Mouse (Mus musculus) urinary bladder, adult 2 months (tissue): Measurements from ENCODE around the gene Nr1i3. TPM values are rescaled to one million over a fixed set of nuclear protein-coding genes. Genes with fewer than 3 reads are reported as not detected.

Experiments
- DNase-seq: peaks from one replicate; pipeline ENCODE4 v3.0.0; 2022; ENCODE audit warnings: low spot score
- polyA plus RNA-seq: library from polyadenylated mRNA; depleted of rRNA; stranded (reverse); fragments of >200 nt; gene quantifications from 2 replicates; pipeline ENCODE4 v1.2.3, GENCODE M21; 2012; rRNA removed

The Nr1i3 gene
- polyA plus RNA-seq: 0.04 TPM in 1 of 2 replicates, not detected in the other

DNA sequence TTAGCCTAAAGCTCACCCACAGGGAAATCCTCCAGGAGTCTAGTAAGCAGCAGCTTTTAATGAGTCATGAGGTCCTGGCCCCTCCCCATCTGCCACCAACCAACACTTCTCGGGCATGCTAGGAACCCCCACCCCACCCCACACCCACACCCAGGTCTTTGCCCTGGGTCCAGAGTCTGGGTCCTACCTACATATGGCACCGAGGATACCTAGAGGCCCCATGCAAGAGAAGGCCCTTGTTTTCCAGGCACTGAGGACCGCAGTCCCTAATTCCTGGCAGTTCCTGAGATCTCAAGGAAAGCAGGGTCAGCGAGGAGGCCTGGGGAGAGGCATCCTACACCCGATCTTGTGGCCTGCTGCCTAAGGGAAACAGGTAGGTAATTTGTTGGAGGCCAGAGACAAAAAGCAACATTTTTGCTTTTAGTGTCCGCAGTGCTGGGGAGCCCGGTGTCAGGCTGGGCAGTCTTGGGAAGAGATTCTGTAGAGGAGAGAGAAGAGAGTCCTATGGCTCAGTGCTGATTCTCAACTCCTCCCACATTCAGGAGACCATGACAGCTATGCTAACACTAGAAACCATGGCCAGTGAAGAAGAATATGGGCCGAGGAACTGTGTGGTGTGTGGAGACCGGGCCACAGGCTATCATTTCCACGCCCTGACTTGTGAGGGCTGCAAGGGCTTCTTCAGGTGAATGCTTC is at the start of gene Nr1i3:
Gene Nr1i3, plus strand, starts transcription at position 170 of the 696 bp plus-strand sequence.
- no peak for DNase-seq

DNA sequence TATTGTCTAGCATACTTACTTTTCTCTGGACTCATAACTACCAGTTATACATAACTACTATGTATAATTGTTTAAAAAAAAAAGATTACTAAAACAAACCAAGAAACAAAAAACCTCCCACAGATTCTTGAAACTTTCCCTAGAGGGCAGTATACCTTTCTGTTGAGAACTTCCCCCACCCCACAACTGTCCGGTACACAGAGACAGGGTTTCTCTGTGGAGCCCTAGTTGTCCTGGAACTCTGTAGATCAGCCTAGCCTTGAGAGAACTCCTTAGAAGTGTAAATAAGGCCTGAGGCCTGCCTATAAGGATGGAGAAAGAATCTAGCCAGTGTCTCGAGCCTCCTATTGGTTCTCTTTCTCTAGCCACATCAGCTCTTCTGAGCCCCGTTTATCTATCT is 49.5 kb upstream of the Nr1i3 start:
- no peak for DNase-seq

DNA sequence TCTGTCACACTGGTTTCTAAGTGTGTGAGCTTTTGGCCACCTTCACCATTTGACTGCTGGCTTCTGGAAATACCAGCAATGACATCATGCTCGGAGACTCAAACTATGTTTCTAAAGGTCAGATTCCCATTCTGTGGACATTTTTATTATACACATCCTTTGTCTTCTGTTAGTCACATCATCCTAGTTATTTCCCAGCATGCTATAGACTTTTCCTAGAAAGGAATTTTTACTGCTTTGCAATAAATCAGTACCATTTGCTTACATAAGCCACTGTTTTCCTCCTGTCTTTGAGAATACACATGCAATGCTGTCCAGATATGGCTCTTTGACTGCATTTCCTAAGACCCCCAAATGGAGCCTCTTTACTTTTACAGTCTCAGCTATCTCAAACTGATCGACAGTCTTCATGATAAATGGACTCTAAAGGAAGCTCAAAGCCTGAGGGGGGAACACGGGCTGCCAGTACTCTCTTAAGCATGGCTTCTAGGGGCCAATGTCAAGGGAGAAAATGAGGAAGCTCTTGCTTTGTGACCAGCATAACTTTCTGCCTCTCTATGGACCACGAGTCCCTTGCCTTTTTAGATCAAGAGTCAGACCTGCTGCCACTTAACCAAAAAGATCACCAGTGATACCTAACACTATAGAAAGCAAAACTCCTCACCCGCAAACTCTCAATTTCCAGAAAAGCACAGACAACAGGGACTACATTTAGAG is 48.0 kb upstream of the Nr1i3 start:
- DNase-seq: no peak

DNA sequence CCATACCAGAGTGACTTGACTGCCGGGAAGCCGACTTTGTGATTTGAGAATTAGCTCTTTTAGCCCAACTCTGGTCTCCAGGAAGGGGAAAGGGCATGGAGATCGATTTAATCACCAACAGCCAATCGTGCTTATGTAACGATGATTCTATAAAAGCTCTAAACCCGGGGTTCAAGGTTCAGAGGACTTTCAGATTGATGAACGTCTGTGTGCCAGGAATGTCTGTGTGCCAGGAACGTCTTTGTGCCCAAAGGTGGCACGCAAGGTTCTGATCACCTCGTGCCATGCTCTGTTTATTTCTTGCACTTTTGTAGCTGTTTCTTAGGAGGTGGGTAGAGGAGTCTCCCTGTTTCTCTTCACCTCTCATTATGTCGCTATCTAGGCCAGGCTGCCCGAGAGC is 44.9 kb upstream of the Nr1i3 start:
- DNase-seq: no peak

DNA sequence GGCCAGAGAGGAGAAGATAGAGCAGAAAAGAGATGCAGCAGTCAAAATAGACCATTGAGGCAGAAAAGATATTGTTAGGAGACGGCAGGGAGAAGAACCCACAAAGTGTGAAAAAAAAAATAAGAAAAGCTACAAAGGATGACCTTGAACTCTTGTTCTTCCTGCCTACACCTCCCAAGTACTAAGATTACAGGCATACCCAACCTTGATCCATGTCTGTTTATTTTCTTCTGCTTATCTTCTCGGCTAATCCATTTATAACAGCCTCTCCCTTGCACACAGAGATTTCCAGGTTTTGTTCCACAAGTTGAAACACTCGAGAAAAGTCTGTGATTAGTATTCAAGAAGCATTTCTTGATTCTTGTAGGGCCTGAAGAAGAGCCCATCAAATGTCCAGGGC is 43.9 kb upstream of the Nr1i3 start:
- DNase-seq: no peak

DNA sequence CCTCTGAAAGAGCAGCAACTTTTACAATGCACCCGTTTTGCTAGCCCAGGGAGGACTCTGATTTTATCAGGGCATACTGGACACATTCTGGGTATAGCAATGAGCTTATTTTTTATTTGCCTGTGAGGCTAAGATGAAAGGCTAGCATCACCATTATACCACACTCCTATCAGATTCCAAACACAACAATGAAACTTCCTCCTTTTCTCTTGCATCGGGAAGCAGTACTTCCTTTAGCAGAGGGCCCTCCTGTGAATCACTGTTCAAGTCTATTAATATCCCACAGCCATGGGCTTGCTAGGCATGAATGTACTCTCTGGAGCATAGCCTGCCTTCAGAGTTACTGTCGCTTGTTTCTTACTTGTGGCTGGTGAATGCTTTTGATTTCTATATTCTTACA is 42.6 kb upstream of the Nr1i3 start:
- no peak for DNase-seq

DNA sequence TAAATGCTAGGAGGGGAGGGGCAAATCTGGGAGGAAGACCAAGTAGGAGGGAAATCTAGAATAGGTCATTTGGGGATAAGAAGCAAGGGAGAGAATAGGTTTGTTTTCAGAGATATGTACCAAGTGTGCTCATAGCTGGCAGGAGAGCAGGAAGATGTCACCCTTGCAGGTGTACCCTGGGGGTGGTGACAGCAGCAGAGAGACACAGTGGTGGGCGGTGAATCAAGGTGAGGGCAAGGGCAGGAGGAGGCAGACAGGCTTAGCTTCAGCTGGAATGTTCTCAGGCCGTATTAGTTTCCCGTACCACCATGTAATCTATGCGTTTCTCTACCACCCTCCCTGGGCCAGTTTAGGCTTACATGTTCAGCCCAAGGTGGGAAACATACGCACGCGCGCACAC is 41.0 kb upstream of the Nr1i3 start:
- DNase-seq: no peak

DNA sequence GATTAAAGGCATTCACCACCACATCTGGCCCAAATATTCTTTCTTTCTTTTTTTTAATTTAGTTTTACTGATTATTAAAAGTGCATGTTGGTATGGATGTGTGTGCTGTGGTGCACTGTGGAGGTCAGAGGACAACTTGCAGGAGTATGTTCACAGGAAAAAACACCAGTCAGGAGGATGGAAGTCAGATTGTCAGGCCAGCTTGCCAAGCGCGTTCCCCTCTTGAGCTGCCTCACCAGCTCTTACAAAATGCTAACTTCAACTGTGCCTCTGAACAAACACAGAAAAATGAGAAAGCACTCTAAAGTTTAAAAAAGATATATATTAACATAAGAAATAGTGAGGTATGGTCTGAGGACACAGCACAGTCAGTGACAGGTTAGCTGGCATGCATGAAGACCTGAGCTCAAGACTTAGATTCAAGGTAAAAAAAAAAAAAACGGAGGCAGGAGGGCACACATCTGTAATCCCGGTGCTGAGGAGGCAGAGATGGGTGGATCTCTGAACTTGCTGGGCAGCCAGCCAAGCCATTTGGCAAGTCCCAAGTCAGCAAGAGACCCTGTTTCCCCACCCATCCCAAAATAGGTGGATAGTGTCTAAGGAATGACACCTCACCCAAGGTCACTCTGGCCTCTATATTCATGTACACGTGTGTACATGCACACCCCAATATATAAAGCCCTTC is 34.1 kb upstream of the Nr1i3 start:
- no peak for DNase-seq

DNA sequence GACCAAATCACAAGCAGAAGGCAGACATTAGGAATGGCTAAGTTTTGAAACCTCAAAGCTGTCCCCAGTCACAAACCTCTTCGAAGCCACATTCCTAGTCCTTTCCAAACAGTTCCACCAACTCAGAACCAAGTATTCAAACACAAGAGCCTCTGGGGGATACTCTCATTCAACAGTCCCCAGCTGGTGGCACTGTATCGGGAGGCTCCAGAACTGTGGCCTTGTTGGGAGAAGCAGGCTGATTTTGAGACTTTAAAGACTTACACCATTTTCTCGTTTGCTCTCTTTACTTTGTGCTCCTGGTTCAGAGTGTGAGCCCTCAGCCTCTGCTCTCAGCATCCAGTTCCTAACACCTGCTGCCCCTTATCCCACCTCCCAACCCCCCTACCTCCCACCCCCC is 30.7 kb upstream of the Nr1i3 start:
- DNase-seq: no peak

DNA sequence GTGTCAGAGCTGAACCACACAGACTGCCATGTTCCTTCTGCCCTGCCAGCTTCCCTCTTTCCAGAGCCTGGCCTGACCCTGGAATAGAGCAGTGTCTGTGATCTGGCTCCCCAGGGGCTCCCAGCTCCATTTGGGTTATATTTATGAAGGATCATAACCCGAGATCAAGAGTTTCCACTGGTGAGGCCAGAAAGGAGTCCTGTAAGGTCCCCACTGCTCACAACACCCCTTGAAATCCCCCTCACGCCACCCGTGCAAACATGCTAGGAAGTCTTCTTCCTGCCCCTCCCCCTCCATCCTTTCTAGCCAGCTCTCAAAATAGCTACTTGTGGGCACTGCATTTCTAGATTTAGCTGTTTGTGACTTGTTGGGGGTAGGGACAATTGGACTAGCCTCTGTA is 30.1 kb upstream of the Nr1i3 start:
- no peak for DNase-seq

DNA sequence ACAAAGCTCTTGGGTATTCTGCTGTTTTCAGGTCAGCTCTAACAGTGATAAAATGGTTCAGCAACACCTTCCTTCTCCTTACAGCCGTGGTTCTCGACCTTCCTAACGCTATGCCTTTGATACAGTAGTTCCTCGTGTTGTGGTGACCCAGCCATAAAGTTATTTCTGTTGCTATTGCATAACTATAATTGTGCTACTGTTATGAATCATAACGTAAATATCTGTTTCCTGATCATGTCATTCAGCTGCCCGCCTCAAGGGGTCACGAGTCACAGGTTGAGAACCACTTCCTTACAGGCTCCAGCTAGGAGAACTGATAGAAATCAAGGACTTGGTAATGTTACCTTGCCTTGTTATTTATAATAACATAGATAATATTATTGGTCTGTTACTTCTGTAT is 29.5 kb upstream of the Nr1i3 start:
- no peak for DNase-seq

DNA sequence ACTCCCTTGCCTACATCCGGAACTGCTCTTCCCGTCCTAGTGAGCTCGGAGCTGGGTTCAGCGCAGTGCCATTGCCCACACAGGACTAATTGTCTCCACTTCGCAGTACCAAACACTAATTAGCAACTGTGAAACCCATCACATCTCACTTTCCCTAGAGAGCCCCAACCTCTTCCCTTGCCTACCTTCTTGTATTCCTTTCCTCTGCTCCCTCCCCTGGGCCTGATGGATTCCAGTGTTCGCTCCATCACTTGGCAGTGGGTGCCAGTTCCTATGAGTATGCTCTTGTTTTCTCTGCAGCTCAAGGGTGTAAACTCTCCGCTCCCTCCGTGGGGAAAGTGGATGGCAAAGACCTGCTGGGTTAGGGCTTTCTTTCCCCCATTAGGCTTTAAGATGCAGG is 28.1 kb upstream of the Nr1i3 start:
- no peak for DNase-seq

DNA sequence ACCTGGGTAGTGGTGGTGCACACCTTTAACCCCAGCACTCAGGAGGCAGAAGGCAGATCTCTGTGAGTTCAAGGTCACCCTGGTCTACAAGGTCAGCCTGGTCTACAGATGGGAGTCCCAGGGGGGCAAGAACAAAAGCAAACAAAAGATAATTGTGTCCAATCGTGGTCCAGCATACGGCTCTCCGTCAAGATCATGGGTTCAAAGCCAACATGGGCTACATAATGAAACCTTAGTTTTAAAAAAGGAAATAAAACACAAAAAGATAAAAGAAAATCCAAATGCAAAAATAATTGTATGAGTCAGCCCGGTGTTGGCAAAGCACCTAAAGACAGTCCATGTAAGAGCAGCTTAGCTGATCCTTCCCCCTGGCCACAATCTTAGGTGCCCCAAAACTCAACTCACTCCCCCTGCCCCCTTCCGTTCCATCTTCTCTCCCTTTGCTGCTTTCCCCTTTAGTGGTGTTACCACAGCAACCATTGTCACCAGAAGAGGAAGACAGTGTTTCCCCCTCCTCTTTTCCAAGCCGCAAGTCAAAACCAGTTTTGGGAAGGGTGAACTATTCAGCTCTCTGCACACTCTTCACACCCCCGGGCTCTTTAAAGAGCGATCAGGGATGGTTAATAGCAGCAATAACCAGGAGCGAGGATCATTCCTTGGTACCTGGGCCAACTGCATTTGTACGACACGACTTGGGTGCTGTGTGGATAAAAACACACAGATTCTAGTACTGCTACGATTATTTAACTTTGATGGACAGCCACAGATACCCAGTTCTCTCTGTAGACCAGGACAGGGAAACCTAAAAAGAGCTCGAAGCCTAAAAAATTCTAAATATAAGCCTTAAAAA is 25.7 kb upstream of the Nr1i3 start:
- DNase-seq: no peak

DNA sequence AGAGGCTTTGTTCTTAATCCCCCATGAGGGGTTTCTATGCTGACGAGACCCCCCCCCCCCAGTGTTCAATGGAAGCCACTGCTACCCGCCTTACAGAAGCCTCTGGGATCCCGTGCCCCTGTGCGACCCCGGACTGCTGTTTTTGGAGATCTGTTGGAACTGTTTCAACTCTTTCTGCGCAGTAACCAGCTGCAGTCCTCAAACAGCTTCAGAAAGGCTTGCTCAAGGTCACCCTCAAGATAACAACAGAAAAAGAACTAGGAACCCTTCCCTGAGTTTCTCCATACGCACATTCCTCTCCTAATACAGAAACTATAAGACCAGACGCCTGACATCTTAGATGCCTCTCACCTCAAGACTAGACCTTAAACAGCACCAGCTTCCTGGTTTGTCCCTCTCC is 24.7 kb upstream of the Nr1i3 start:
- DNase-seq: no peak

DNA sequence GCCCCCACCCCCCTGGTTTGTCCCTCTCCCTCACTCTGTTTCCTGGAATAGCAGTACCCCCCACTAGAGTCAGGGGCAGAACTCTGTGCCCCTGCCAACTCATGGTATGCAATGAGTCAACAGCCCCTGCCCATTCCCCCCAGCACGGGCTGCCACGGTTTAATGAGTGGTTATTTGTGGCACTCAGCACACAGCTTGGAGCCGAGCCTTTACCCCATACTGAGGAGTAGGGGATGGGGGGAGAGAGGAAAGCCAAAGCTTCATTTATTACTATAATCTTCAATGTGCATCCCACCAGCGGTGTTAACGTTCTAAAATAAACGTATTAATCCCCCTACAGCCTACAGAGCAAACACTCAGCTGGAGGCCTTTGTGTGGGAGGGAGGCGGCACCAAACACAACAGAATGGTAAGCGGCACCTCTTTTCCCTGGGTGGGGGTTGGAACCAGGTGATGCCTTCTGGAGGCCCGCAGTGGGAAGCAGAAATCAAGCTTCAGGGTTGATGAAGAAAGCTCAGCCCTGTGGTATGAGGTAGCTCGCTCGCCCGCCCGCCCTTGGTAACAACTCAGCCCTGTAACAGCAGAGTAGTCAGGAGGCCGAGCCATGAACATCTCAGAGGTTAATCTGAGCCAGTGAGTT is 24.2 kb upstream of the Nr1i3 start:
- no peak for DNase-seq

DNA sequence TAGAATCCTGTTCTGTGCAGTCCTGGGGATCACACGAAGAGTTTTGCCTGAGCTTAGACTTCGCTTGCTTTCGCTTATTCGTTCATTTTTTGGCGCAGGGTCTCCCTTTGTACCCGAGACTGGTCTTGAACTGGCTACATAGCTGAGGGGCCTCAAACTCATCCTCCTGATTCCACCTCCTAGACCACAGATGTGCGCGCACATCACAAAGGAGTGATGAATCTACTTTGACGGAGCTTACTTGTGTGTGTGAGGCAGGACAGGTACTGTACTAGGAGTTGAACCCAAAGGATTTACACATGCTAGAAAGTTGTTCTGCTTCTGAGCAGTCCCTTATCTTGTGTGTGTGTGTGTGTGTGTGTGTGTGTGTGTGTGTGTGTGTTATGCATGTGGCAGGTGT is 22.9 kb upstream of the Nr1i3 start:
- DNase-seq: no peak

DNA sequence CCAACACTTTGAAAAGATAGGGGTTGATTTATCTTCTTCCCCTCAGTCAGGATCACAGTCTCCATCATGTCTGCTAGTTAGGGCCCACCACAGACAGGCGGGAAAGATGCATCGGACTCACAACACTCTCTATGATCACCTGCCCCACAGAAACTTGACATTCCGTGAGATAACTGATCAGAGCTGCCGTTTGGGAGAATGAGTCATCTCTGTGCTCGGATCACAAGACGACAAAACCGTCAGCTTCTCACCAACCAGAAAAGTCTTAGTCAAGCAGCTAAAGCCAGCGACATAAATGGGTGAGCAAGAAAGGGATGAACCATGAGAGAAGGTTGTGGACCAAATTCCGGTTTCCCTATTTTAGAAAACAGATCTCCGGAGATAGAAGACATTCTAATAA is 21.5 kb upstream of the Nr1i3 start:
- no peak for DNase-seq

DNA sequence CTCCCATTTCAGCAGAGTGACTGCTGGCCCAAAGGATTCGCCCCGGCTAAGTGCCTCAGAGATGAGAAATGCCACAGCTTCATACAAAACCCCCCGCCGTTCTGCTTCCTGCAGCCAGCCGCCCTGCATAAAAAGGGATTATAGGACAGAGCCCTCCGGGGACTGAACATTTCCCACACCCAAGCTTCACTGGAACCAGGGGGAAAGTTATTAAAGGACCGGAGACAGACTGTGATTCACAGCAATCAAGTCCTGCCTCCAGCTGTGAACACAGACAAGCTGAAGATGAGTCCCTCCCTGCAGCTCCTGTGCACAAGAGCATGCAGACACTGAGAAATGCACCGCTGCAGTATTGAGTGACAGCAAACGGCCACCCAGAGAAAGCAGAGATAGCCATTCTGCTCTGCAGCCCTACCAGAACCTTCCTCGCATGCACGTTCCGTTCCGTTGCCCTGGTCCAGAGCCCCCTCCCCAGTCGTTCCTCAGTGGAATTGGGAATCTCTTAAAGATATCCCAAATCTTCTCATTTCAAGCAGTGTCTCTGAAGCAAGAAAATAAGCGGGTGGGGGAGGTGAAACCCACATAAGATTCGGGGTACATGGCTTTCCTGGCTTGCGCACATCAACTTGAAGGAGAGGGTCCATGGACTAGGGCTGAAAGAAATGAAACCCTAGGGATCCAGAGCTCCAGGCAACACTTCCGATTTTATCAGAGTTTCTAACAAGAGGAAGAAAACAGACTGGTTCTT is 20.5 kb upstream of the Nr1i3 start:
- DNase-seq: no peak

DNA sequence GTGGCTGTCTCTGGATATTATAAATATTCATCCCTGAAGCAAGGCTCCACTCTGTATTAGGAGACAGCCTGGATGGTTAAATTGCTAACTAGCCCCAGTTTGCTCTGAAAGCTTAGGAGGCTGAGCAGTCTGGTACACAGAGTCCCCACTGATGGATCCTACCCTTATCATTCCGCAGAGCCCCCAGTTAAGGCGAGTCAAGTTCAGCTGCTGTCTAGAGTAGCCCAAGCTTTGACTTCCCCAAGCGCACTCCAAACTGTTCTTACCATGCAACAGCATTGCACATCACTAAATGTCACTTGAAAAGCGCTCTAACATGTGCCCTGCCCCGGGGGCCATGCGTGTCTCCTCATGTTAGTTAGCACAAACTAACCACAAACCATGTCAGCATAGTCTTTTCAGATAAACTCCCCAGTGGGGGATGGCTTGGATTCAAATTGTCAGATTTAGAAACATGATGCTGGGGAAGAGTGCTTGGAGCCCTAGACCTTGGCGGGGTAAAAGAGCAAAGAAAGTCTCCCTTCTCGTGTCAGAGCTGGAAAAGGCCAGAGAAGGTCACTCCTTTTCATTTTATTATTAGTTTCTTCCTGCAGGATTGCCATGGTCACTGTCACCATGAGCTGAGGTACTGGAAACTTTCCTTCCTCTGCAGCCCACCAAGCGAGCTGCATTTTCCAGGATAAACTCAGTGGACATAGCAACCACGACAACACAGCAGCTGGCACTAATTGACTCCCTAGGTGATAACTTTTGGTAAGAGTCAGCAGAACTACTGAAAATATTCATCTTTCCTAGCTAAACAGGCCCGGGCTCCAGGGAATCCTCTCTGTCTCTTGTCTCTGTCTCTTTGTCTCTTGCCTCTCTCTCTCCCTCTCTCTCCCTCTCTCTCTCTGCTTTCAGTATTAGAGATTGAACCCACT is 19.6 kb upstream of the Nr1i3 start:
- no peak for DNase-seq
